ENCODE assay signal across 16 mouse cellular contexts in genomic region chr3:101159701-101160100, GRCm38 (mm10).
"Had no signal": no experiment of that assay in that cellular context is flagged by ENCODE, and none has a peak within 500 bp of the region (broad histone marks: within the 10 kb centered on the region; RNA-seq: fewer than 3 reads in every experiment).

No protein-coding gene starts in this region.

- H3K27me3 ChIP-seq: neural tube, embryonic 13.5 days; neural tube, embryonic 15.5 days; stomach, embryonic 15.5 days had no signal

- H3K4me3 ChIP-seq: neural tube, embryonic 13.5 days; neural tube, embryonic 15.5 days; stomach, embryonic 15.5 days had no signal

- H3K27ac ChIP-seq: neural tube, embryonic 13.5 days; neural tube, embryonic 15.5 days; stomach, embryonic 15.5 days; stomach, postnatal 0 days had no signal

- DNase-seq: retina, postnatal 1 day; right cerebral cortex, adult 18-20 months; right cerebral cortex, postnatal 14 days; right cerebral cortex, postnatal 25 days; right cerebral cortex, postnatal 4 days; spleen, adult 18-20 months; thymus, adult 18-20 months; thymus, adult 2 months; thymus, postnatal 14 days; thymus, postnatal 25 days; thymus, postnatal 36 days; thymus, postnatal 4 days had no signal

- H3K36me3 ChIP-seq: neural tube, embryonic 13.5 days; neural tube, embryonic 15.5 days; stomach, embryonic 15.5 days had no signal

- H3K9me3 ChIP-seq: neural tube, embryonic 13.5 days; neural tube, embryonic 15.5 days; stomach, embryonic 15.5 days had no signal
